Mouse (Mus musculus) mature B cell (primary cell): ENCODE measurements around the gene Serpina11.

Source experiments
- in situ Hi-C: fragments of 300-500 bp; cut with MboI; formaldehyde crosslinking; loops from 2 replicates; pipeline ENCODE4 v1.14.3; 2019

Gene Serpina11

GRCm38 (mm10) chr12:103989857-103990256, at the start of gene Serpina11:
Gene Serpina11, minus strand, starts transcription at chr12:103989957.
- in situ Hi-C loops = loop anchor here (10.0 kb wide), 1 partner anchor 435 kb away; no protein-coding TSS in a partner anchor

- in situ Hi-C loops = no loop called here
These were observed 48.4 kb upstream of the Serpina11 start for GRCm38 (mm10) chr12:104038181-104038580.

GRCm38 (mm10) chr12:104033752-104034151, 44.0 kb upstream of the Serpina11 start:
- in situ Hi-C loops = no loop called here

GRCm38 (mm10) chr12:104029986-104030385, 40.2 kb upstream of the Serpina11 start:
- in situ Hi-C loops = no loop called here

- in situ Hi-C loops = no loop called here
These were observed 25.5 kb upstream of the Serpina11 start for GRCm38 (mm10) chr12:104015280-104015679.

GRCm38 (mm10) chr12:104013620-104014019, 23.9 kb upstream of the Serpina11 start, which contains the start of gene Serpina9:
Gene Serpina9, minus strand, starts transcription at chr12:104013755.
- in situ Hi-C loops = no loop called here

GRCm38 (mm10) chr12:104004689-104005088, 14.9 kb upstream of the Serpina11 start:
- in situ Hi-C loops = no loop called here

- in situ Hi-C loops = no loop called here
These were observed 13.5 kb upstream of the Serpina11 start for GRCm38 (mm10) chr12:104003238-104003612.

GRCm38 (mm10) chr12:104002569-104003237, 12.9 kb upstream of the Serpina11 start:
- in situ Hi-C loops = no loop called here

- in situ Hi-C loops = no loop called here
These were observed 10.8 kb upstream of the Serpina11 start for GRCm38 (mm10) chr12:104000594-104000993.

GRCm38 (mm10) chr12:103999611-104000010, 9.9 kb upstream of the Serpina11 start:
- in situ Hi-C loops = loop anchor here (10.0 kb wide), 1 partner anchor 425 kb away; no protein-coding TSS in a partner anchor

- in situ Hi-C loops = loop anchor here (10.0 kb wide), 1 partner anchor 428 kb away; no protein-coding TSS in a partner anchor
These were observed 6.8 kb upstream of the Serpina11 start for GRCm38 (mm10) chr12:103996513-103996912.

- in situ Hi-C loops = loop anchor here (10.0 kb wide), 1 partner anchor 429 kb away; no protein-coding TSS in a partner anchor
These were observed 5.7 kb upstream of the Serpina11 start for GRCm38 (mm10) chr12:103995292-103996072.

- in situ Hi-C loops = loop anchor here (10.0 kb wide), 1 partner anchor 432 kb away; no protein-coding TSS in a partner anchor
These were observed 3.2 kb upstream of the Serpina11 start for GRCm38 (mm10) chr12:103992945-103993344.

GRCm38 (mm10) chr12:103989514-103989767, 316 bp downstream of the Serpina11 start:
- in situ Hi-C loops = no loop called here

- in situ Hi-C loops = no loop called here
These were observed 823 bp downstream of the Serpina11 start for GRCm38 (mm10) chr12:103988754-103989513.

- in situ Hi-C loops = no loop called here
These were observed 3.9 kb downstream of the Serpina11 start for GRCm38 (mm10) chr12:103985868-103986267.

GRCm38 (mm10) chr12:103984935-103985334, 4.8 kb downstream of the Serpina11 start:
- in situ Hi-C loops = no loop called here

- in situ Hi-C loops = no loop called here
These were observed 8.0 kb downstream of the Serpina11 start for GRCm38 (mm10) chr12:103981646-103982360.

GRCm38 (mm10) chr12:103978294-103978693, 11.5 kb downstream of the Serpina11 start:
- in situ Hi-C loops = no loop called here

GRCm38 (mm10) chr12:103977846-103978245, 11.9 kb downstream of the Serpina11 start:
- in situ Hi-C loops = no loop called here

- in situ Hi-C loops = no loop called here
These were observed 12.7 kb downstream of the Serpina11 start for GRCm38 (mm10) chr12:103977060-103977459.
